Mouse (Mus musculus): Measurements from ENCODE around the gene Zdhhc1. TPM values are rescaled to one million over a fixed set of nuclear protein-coding genes. Genes with fewer than 3 reads are reported as not detected.

The Zdhhc1 gene
- polyA plus RNA-seq, 1 experiment, result 15.2 TPM

DNA sequence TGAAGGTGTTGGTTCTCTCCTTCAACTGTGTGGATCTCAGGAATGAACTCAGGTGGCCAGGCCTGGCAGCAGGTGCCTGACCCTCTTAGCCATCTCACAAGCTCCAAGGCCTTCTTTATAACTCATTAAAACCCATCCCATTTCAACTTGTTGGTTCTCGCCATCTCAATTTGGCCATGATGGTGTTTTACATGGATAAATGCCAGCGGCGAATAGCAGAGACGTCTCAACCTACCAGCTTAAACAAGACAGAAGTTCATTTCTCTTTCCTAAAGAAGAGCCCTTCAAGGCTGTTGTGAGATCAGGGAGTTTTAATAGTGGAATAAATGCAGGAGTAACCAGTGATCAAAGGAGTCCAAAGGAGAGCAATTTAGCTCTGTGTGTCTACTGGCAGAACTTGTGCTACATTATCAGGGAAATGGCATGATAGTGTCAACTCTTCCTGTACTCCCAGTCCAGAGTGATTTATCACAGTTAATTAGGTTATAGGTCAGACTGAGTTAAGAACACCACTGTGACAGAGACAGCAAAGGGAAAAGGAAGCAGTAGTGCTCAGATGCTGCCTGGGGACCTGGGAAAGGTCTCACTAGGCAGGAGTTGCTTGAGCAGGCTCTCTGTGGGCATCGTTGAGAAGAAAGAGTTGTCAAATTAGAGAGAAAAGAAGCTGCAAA, 59.5 kb downstream of the Zdhhc1 start:
- Histone ChIP-seq H3K4me1 (ENCODE audit: control insufficient read depth, insufficient read depth, insufficient read length, low read length) (peaks cover 8% of the 10 kb centered on the region; the same call in 1 of the 2 replicates), H3K36me3 (ENCODE audit: control insufficient read depth, insufficient read depth, low read length) (no peaks in the 10 kb centered on the region), H3K27me3 (ENCODE audit: control insufficient read depth, insufficient read depth, low read length) (0 out of 2 replicates have a peak, but pooled peaks cover 3% of the 10 kb centered on the region), H3K27ac (ENCODE audit: insufficient read depth, low read depth, low read length) (peak overlapping the region; percentile 64; the same call in 1 of the 2 replicates), H3K4me3 (ENCODE audit: low read depth, low read length) (no peak overlapping the region)
- 31% methylated on average over 5 of the region's 5 CpGs for WGBS
- TF ChIP-seq CTCF (IDR thresholded peaks at IDR 0.05; ENCODE audit: extremely low read depth, insufficient read length, insufficient replicate concordance, low read depth, low read length), result no peak
- TF ChIP-seq POLR2A (IDR thresholded peaks at IDR 0.05; ENCODE audit: low read depth, low read length), result no peak

DNA sequence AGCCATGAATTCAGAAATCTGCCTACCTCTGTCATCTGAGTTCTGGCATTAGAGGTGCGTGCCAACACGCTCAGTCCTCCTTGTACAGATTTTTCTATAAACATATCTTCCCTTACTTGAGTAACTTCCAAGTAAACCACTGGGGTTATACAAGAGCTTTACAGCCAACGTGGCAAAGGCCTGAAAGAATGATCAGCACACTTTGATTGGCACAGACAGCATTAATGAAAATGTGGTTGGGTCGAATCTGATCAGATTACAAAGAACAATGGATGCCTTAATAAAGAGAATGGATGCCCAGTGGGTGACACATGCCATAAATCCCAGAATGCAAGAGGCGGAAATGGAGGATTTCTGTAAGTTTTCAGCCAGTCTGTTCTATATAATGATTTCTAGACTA, 60.5 kb downstream of the Zdhhc1 start:
- H3K4me3 ChIP-seq (ENCODE audit: low read depth, low read length), result no peak overlapping the region
- 70% methylated on average over 5 of the region's 5 CpGs for WGBS

DNA sequence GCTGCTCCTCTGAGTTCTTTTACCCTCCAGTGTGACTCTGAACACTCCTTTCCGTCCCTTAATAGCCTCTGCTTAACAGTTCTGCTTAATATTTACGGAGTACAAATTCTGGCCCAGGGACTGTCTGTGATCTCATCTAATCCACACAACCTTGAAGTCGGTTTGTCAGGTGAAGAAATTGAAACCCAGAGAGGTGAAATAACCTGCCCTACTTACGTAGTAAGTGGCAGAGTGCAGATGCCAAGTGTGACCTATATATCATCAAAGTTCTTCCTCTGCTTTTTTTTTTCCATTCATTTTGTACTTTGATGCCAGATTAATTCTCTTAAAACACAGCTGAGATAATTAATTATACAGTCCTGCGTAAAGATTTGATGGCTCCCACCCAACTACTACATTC, 62.6 kb downstream of the Zdhhc1 start:
- H3K36me3 ChIP-seq (ENCODE audit: control insufficient read depth, insufficient read depth, low read length), result no peaks in the 10 kb centered on the region
- no peak for TF ChIP-seq CTCF (IDR thresholded peaks at IDR 0.05; ENCODE audit: extremely low read depth, insufficient read length, insufficient replicate concordance, low read depth, low read length)
- TF ChIP-seq POLR2A (IDR thresholded peaks at IDR 0.05; ENCODE audit: low read depth, low read length), result no peak
- no peak overlapping the region for H3K4me3 ChIP-seq (ENCODE audit: low read depth, low read length)
- 34% methylated on average over 5 of the region's 5 CpGs for WGBS
- H3K27me3 ChIP-seq (ENCODE audit: control insufficient read depth, insufficient read depth, low read length), result 0 out of 2 replicates have a peak, but pooled peaks cover 3% of the 10 kb centered on the region
- H3K4me1 ChIP-seq (ENCODE audit: control insufficient read depth, insufficient read depth, insufficient read length, low read length), result peaks cover 8% of the 10 kb centered on the region; the same call in 1 of the 2 replicates
- no peak overlapping the region for H3K27ac ChIP-seq (ENCODE audit: insufficient read depth, low read depth, low read length)

More for the DNA sequence above, 60.5 kb downstream of the Zdhhc1 start:
- Histone ChIP-seq H3K27ac (ENCODE audit: insufficient read depth, low read depth, low read length) (no peak overlapping the region), H3K4me1 (ENCODE audit: control insufficient read depth, insufficient read depth, insufficient read length, low read length) (peaks cover 8% of the 10 kb centered on the region; the same call in 1 of the 2 replicates), H3K36me3 (ENCODE audit: control insufficient read depth, insufficient read depth, low read length) (no peaks in the 10 kb centered on the region), H3K27me3 (ENCODE audit: control insufficient read depth, insufficient read depth, low read length) (0 out of 2 replicates have a peak, but pooled peaks cover 3% of the 10 kb centered on the region)
- TF ChIP-seq CTCF (IDR thresholded peaks at IDR 0.05; ENCODE audit: extremely low read depth, insufficient read length, insufficient replicate concordance, low read depth, low read length), result no peak
- no peak for TF ChIP-seq POLR2A (IDR thresholded peaks at IDR 0.05; ENCODE audit: low read depth, low read length)

DNA sequence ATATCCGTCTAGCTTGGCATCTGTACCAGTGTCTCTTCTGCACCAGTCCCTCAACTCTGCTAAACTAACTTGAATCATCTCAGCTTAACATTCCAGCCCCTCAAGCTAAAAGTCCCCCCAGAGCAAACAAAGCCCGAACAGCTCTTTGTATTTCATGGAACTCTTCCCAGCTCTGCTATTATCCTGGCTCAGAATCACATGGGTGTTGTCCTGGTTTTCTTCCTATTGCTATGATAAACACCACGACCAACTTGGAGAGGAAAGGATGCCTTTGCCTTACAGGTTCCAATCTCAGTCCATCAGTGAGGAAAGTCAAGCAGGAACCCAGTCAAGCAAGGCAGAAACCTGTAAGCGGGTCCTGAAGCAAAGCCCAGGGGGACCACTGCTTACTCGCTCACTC, 63.2 kb downstream of the Zdhhc1 start:
- 62% methylated on average over 5 of the region's 5 CpGs for WGBS
- Histone ChIP-seq H3K4me3 (ENCODE audit: low read depth, low read length) (no peak overlapping the region), H3K4me1 (ENCODE audit: control insufficient read depth, insufficient read depth, insufficient read length, low read length) (peaks cover 8% of the 10 kb centered on the region; the same call in 1 of the 2 replicates), H3K36me3 (ENCODE audit: control insufficient read depth, insufficient read depth, low read length) (no peaks in the 10 kb centered on the region), H3K27me3 (ENCODE audit: control insufficient read depth, insufficient read depth, low read length) (no peaks in the 10 kb centered on the region), H3K27ac (ENCODE audit: insufficient read depth, low read depth, low read length) (no peak overlapping the region)
- TF ChIP-seq POLR2A (IDR thresholded peaks at IDR 0.05; ENCODE audit: low read depth, low read length) (no peak), CTCF (IDR thresholded peaks at IDR 0.05; ENCODE audit: extremely low read depth, insufficient read length, insufficient replicate concordance, low read depth, low read length) (no peak)

DNA sequence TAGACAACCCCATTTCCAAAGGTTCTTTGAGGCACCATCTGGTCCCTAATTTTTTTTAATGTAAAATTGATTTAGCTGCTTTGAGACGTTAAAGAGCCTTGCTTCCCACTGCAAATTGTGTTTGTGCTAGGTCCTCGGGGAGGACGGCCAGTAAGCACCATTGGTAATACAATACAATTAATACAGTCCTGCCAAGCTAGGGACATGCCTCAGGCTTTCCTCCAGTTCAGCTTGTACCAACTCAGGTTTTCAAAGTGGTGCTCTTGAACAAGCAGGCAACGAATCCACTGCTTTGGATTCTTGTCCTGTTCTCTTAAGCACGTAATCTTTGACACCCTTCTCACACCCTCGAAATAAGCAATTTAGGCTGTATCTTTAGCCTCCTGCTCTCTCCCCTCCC, 63.7 kb downstream of the Zdhhc1 start:
- peaks cover 8% of the 10 kb centered on the region; the same call in 1 of the 2 replicates for H3K4me1 ChIP-seq (ENCODE audit: control insufficient read depth, insufficient read depth, insufficient read length, low read length)
- no peak overlapping the region for H3K27ac ChIP-seq (ENCODE audit: insufficient read depth, low read depth, low read length)
- 71% methylated on average over 6 of the region's 6 CpGs for WGBS
- no peaks in the 10 kb centered on the region for H3K27me3 ChIP-seq (ENCODE audit: control insufficient read depth, insufficient read depth, low read length)
- TF ChIP-seq POLR2A (IDR thresholded peaks at IDR 0.05; ENCODE audit: low read depth, low read length) (no peak), CTCF (IDR thresholded peaks at IDR 0.05; ENCODE audit: extremely low read depth, insufficient read length, insufficient replicate concordance, low read depth, low read length) (no peak)
- no peak overlapping the region for H3K4me3 ChIP-seq (ENCODE audit: low read depth, low read length)
- H3K36me3 ChIP-seq (ENCODE audit: control insufficient read depth, insufficient read depth, low read length), result no peaks in the 10 kb centered on the region

DNA sequence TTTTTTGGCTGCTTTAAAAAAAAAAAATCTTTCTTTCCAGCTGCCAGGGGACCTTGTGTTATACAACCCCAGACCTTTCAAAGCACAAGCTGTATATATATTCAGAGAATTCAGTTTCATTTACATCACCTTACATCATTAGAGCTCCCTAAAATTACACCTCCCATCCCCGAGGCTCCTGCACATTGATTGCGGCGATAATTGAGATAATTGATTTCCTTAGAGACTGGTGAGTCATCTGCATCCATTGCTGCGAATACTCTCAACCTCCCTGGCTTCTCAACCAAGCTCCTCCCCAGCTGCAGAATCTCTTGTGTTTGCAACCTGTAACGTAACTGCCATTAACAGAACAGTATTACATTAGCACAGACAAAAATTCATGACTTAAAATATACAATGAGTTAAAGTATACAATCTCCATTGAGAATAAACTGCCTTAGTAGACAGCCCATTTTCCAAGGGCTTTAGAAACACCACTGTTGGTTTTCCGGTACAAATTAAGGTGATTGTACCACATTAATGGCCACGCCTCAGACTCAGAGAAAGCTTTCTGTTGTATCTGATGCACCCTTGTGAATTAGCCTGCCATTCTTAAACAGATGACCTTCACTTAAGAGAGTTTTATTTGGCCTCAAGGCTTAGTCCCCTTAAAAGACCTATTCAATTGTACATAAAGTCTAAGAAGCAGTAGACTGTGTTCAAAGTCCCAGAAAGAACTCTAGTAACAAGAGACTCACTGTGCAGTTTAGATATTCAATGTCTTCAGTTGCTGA, 64.8 kb downstream of the Zdhhc1 start:
- Histone ChIP-seq H3K27me3 (ENCODE audit: control insufficient read depth, insufficient read depth, low read length) (no peaks in the 10 kb centered on the region), H3K36me3 (ENCODE audit: control insufficient read depth, insufficient read depth, low read length) (no peaks in the 10 kb centered on the region), H3K4me3 (ENCODE audit: low read depth, low read length) (no peak overlapping the region), H3K27ac (ENCODE audit: insufficient read depth, low read depth, low read length) (no peak overlapping the region), H3K4me1 (ENCODE audit: control insufficient read depth, insufficient read depth, insufficient read length, low read length) (peaks cover 2% of the 10 kb centered on the region; the same call in 1 of the 2 replicates)
- 60% methylated on average over 7 of the region's 7 CpGs for WGBS
- TF ChIP-seq CTCF (IDR thresholded peaks at IDR 0.05; ENCODE audit: extremely low read depth, insufficient read length, insufficient replicate concordance, low read depth, low read length), result no peak
- no peak for TF ChIP-seq POLR2A (IDR thresholded peaks at IDR 0.05; ENCODE audit: low read depth, low read length)

DNA sequence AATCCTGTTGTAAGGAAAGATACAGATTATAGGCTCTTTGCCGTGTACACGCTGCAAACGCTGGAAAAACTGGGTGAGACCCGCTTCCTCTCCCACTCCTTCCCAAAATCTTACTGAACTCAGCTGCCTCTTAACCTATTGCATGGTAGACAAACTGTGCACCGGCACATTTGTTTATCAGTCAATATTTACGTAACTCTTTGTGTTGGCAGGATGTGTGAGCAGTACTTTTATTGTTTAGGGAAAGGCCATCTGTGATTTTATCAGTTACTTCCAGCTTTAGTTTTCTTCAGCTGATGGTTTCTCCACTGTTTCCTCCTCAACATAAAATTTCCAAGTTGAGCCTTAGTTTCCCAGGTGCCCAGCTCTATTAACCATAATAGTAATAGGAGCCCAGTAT, 69.8 kb downstream of the Zdhhc1 start:
- WGBS, result 23% methylated on average over 6 of the region's 6 CpGs
- Histone ChIP-seq H3K4me1 (ENCODE audit: control insufficient read depth, insufficient read depth, insufficient read length, low read length) (no peaks in the 10 kb centered on the region), H3K27ac (ENCODE audit: insufficient read depth, low read depth, low read length) (no peak overlapping the region), H3K4me3 (ENCODE audit: low read depth, low read length) (no peak overlapping the region), H3K36me3 (ENCODE audit: control insufficient read depth, insufficient read depth, low read length) (no peaks in the 10 kb centered on the region), H3K27me3 (ENCODE audit: control insufficient read depth, insufficient read depth, low read length) (no peaks in the 10 kb centered on the region)
- no peak for TF ChIP-seq POLR2A (IDR thresholded peaks at IDR 0.05; ENCODE audit: low read depth, low read length)
- TF ChIP-seq CTCF (IDR thresholded peaks at IDR 0.05; ENCODE audit: extremely low read depth, insufficient read length, insufficient replicate concordance, low read depth, low read length), result no peak

Other genes with a start within 250 kb of the Zdhhc1 start
- 8.6 and 13.8 TPM in 2 replicates for gene B3gnt9, start 241.7 kb downstream of the Zdhhc1 start, polyA plus RNA-seq (2012; rRNA removed)
- 62.7 and 112 TPM in 2 replicates for gene Tradd, start 232.3 kb downstream of the Zdhhc1 start, polyA plus RNA-seq (2012; rRNA removed)
- 12.4 and 34.9 TPM in 2 replicates for gene Fbxl8, start 232.3 kb downstream of the Zdhhc1 start, polyA plus RNA-seq (2012; rRNA removed)
- 1.2 and 1.3 TPM in 2 replicates for gene Hsf4, start 227.1 kb downstream of the Zdhhc1 start, polyA plus RNA-seq (2012; rRNA removed)
- 0.52 and 1.1 TPM in 2 replicates for gene Nol3, start 220.8 kb downstream of the Zdhhc1 start, polyA plus RNA-seq (2012; rRNA removed)
- gene 4931428F04Rik, start 207.0 kb downstream of the Zdhhc1 start, polyA plus RNA-seq (2012; rRNA removed), result 1.6 and 2.6 TPM in 2 replicates
- 2.1 and 3.1 TPM in 2 replicates for gene Exoc3l, start 200.8 kb downstream of the Zdhhc1 start, polyA plus RNA-seq (2012; rRNA removed)
- 81.4 and 152 TPM in 2 replicates for gene E2f4, start 199.2 kb downstream of the Zdhhc1 start, polyA plus RNA-seq (2012; rRNA removed)
- 39.6 and 107 TPM in 2 replicates for gene Elmo3, start 191.3 kb downstream of the Zdhhc1 start, polyA plus RNA-seq (2012; rRNA removed)
- 2.7 and 6.9 TPM in 2 replicates for gene Lrrc29, start 170.6 kb downstream of the Zdhhc1 start, polyA plus RNA-seq (2012; rRNA removed)
- 77.5 and 105 TPM in 2 replicates for gene Tmem208, start 170.5 kb downstream of the Zdhhc1 start, polyA plus RNA-seq (2012; rRNA removed)
- 15.4 and 19.6 TPM in 2 replicates for gene Fhod1, start 148.9 kb downstream of the Zdhhc1 start, polyA plus RNA-seq (2012; rRNA removed)
- 1.4 and 3.1 TPM in 2 replicates for gene Slc9a5, start 148.1 kb downstream of the Zdhhc1 start, polyA plus RNA-seq (2012; rRNA removed)
- gene Plekhg4, start 123.6 kb downstream of the Zdhhc1 start, polyA plus RNA-seq (2012; rRNA removed), result 0.14 and 0.41 TPM in 2 replicates
- not detected in 2 replicates for gene Kctd19, start 83.4 kb downstream of the Zdhhc1 start, polyA plus RNA-seq (2012; rRNA removed)
- gene Lrrc36, start 83.3 kb downstream of the Zdhhc1 start, polyA plus RNA-seq (2012; rRNA removed), result 0.06 TPM in 1 of 2 replicates, not detected in the other
- 36.9 and 60.5 TPM in 2 replicates for gene Tppp3, start 25.4 kb downstream of the Zdhhc1 start, polyA plus RNA-seq (2012; rRNA removed)
- gene Hsd11b2, start 21.9 kb upstream of the Zdhhc1 start, polyA plus RNA-seq (2012; rRNA removed), result 5.0 and 12.2 TPM in 2 replicates
- 41.9 and 70.8 TPM in 2 replicates for gene Atp6v0d1, start 69.1 kb upstream of the Zdhhc1 start, polyA plus RNA-seq (2012; rRNA removed)
- 11.8 and 12.0 TPM in 2 replicates for gene Ripor1, start 108.4 kb upstream of the Zdhhc1 start, polyA plus RNA-seq (2012; rRNA removed)
- 5.3 and 8.4 TPM in 2 replicates for gene Ctcf, start 139.7 kb upstream of the Zdhhc1 start, polyA plus RNA-seq (2012; rRNA removed)
- gene Agrp, start 140.5 kb upstream of the Zdhhc1 start, polyA plus RNA-seq (2012; rRNA removed), result 0.35 TPM in 1 of 2 replicates, not detected in the other
- 2.9 and 5.4 TPM in 2 replicates for gene Carmil2, start 189.4 kb upstream of the Zdhhc1 start, polyA plus RNA-seq (2012; rRNA removed)
- 10.5 and 20.6 TPM in 2 replicates for gene Acd, start 204.2 kb upstream of the Zdhhc1 start, polyA plus RNA-seq (2012; rRNA removed)
- 5.1 and 7.2 TPM in 2 replicates for gene Pard6a, start 204.2 kb upstream of the Zdhhc1 start, polyA plus RNA-seq (2012; rRNA removed)
- gene 4933405L10Rik, start 210.8 kb upstream of the Zdhhc1 start, polyA plus RNA-seq (2012; rRNA removed), result not detected in 2 replicates
- gene Enkd1, start 211.3 kb upstream of the Zdhhc1 start, polyA plus RNA-seq (2012; rRNA removed), result 3.6 and 5.3 TPM in 2 replicates

Measured in small intestine, adult 2 months (tissue).